Mouse (Mus musculus) megakaryocyte, embryonic 14.5 days (primary cell): ENCODE data around the gene Agrn.

Experiments
- FLI1 ChIP-seq: IDR thresholded peaks from 2 replicates; pipeline ENCODE4 v1.6.1; 2012; ENCODE audit warnings: low read length, inconsistent platforms, mixed read lengths
- GATA1 ChIP-seq: IDR thresholded peaks from 3 replicates; pipeline ENCODE4 v1.6.1; 2012; ENCODE audit warnings: mixed read lengths, low read length, inconsistent platforms, borderline replicate concordance

DNA sequence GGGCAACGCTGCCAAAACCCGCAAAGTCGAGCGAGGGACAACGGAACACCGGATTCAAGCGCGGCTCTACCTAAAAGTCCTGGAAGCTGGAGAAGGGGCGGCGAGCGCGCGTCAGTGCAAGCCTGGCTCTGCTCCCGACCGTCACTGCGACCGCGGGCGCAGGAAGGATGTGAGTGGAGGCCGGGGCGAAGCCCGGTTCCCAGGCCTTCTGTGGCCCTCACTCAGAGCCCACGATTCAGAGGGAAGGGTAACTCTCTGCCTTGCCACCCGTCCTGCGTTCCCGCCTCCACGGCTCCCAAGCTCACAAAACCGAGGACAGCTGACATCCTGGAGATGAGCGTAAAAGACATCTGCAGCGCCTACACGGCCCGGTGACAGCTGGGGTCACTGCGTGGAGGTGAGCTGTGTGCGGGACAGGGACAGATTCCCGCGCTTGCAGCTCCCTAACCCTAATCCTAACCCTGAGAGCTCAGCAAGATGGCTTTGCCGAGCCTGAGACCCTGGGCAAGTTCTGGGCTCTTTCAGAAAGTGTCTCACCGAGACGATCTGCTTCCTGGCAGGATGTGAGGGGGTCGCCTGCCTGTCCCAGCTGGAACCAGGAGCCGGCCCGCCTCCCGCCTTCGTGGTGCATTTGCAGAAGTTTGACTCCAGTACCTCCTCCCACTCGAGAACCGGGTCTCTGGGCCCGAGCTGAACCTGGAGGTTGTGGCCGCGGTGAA is 6.3 kb upstream of the Agrn start:
- TF ChIP-seq GATA1 (no peak), FLI1 (no peak)
